In the genomic region with DNA sequence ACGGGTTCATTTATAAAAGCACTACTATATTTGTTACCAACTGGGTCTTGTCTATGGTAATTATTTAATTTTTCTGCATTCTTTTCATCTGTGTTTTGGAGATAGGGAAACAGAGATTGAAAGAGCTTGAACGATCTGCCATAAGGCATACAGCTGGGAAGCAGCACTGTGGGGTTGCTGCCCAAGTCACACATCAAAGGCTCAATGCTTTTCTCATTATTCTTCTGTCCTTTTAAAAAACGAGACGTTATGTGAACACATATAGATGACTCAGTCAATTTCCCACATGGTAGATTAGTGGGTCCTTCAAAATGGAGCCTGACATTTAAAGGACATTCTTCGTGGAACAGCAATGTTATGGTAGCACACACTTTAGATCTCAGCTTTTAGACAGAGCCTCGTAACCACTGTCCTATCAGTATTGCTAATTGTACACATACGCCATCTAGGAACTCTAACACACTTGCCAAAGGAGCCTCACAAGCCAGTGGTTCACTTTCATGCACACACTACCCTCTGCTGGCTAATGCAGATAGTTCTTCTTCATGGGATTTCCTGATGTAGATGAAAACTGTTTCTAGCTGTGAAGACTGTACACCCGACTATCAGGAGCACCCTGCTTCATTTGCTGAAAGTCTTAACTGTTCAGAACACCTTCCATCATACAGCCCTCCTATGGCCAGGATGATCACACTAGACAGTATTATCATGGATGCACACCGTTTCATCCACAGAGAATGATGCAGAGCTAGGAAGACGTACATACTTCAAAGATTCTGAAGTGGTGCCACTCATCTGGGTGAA, we compare ENCODE assay signal across 9 mouse cellular contexts.
DNase-seq lines count a peak whose midpoint lies in the region; ATAC-seq lines count a peak whose summit lies in the region.
"Had no signal": no experiment of that assay in that cellular context is flagged by ENCODE, and none has a peak within 500 bp of the region (broad histone marks: within the 10 kb centered on the region; RNA-seq: fewer than 3 reads in every experiment).

No protein-coding gene starts in this region.

- no peak overlapping the region for H3K27ac ChIP-seq in forebrain, embryonic 11.5 days (ENCODE audit: low read depth, low read length)
- H3K27ac ChIP-seq in forebrain, embryonic 10.5 days = no peak overlapping the region
- 0 out of 2 replicates have a peak overlapping the region, but pooled peaks have one; percentile 23 for H3K27ac ChIP-seq in limb, embryonic 12.5 days
- H3K27ac ChIP-seq: stomach, embryonic 15.5 days had no signal

- H3K4me2 ChIP-seq in forebrain, embryonic 11.5 days (ENCODE audit: low read depth, low read length, severe bottlenecking) = no peak overlapping the region
- no peak overlapping the region for H3K4me2 ChIP-seq in limb, embryonic 12.5 days
- H3K4me2 ChIP-seq: stomach, embryonic 15.5 days had no signal

- H3K36me3 ChIP-seq in forebrain, embryonic 11.5 days (ENCODE audit: control insufficient read depth, insufficient read depth, low read length) = no peaks in the 10 kb centered on the region
- H3K36me3 ChIP-seq in forebrain, embryonic 10.5 days (replicated peaks) = peaks cover 78% of the 10 kb centered on the region
- H3K36me3 ChIP-seq in limb, embryonic 12.5 days = peaks cover 56% of the 10 kb centered on the region

- no peaks in the 10 kb centered on the region for H3K27me3 ChIP-seq in forebrain, embryonic 11.5 days (ENCODE audit: control insufficient read depth, insufficient read depth, low read length)
- H3K27me3 ChIP-seq in forebrain, embryonic 10.5 days (ENCODE audit: poor library complexity, severe bottlenecking) = no peaks in the 10 kb centered on the region
- H3K27me3 ChIP-seq in limb, embryonic 12.5 days = no peaks in the 10 kb centered on the region
- H3K27me3 ChIP-seq: stomach, embryonic 15.5 days had no signal

- no peak for DNase-seq in forebrain, embryonic 11.5 days (ENCODE audit: low spot score)
- DNase-seq in forebrain, embryonic 10.5 days (ENCODE audit: extremely low spot score, low spot score) = no peak
- peak; percentile 8 for DNase-seq in thymus, postnatal 0 days (ENCODE audit: low spot score)
- DNase-seq in thymus, postnatal 4 days = no peak
- DNase-seq in frontal cortex, postnatal 14 days (ENCODE audit: low spot score in 2 of 2) = peak; percentile 9 to 29
- peak; percentile 22 to 55 for DNase-seq in right cerebral cortex, postnatal 36 days (ENCODE audit: low spot score in 2 of 2)
- DNase-seq in urinary bladder, postnatal 14 days (ENCODE audit: low spot score) = no peak

- ATAC-seq in forebrain, embryonic 11.5 days (replicated peaks; ENCODE audit: low FRiP score) = peak; percentile 66
- ATAC-seq in limb, embryonic 12.5 days (ENCODE audit: insufficient number of reproducible peaks, insufficient read depth, low FRiP score, low TSS enrichment, low read depth) = no peak

- H3K4me3 ChIP-seq in forebrain, embryonic 11.5 days (ENCODE audit: low read depth, low read length) = no peak overlapping the region
- H3K4me3 ChIP-seq in forebrain, embryonic 10.5 days = no peak overlapping the region
- no peak overlapping the region for H3K4me3 ChIP-seq in limb, embryonic 12.5 days (replicated peaks)
- H3K4me3 ChIP-seq: stomach, embryonic 15.5 days had no signal

- WGBS in forebrain, embryonic 11.5 days = 80% methylated on average over 10 of the region's 10 CpGs
- 82% methylated on average over 10 of the region's 10 CpGs for WGBS in forebrain, embryonic 10.5 days
- 59% methylated on average over 10 of the region's 10 CpGs for WGBS in limb, embryonic 12.5 days

- no peaks in the 10 kb centered on the region for H3K4me1 ChIP-seq in forebrain, embryonic 11.5 days (replicated peaks; ENCODE audit: control insufficient read depth, insufficient read depth, low read length)
- no peaks in the 10 kb centered on the region for H3K4me1 ChIP-seq in forebrain, embryonic 10.5 days
- H3K4me1 ChIP-seq in limb, embryonic 12.5 days (replicated peaks) = no peaks in the 10 kb centered on the region
- H3K4me1 ChIP-seq: stomach, embryonic 15.5 days had no signal

- H3K9ac ChIP-seq in forebrain, embryonic 11.5 days (ENCODE audit: low read length) = no peak overlapping the region
- no peak overlapping the region for H3K9ac ChIP-seq in limb, embryonic 12.5 days (replicated peaks)
- H3K9ac ChIP-seq: stomach, embryonic 15.5 days had no signal

- no peaks in the 10 kb centered on the region for H3K9me3 ChIP-seq in forebrain, embryonic 11.5 days (ENCODE audit: control insufficient read depth, low read length)
- H3K9me3 ChIP-seq in forebrain, embryonic 10.5 days = no peaks in the 10 kb centered on the region
- H3K9me3 ChIP-seq in limb, embryonic 12.5 days = no peaks in the 10 kb centered on the region
- H3K9me3 ChIP-seq: stomach, embryonic 15.5 days had no signal

Comparison
In these comparisons a context has a peak if more than half of its experiments do, and no peak if none do; other contexts are left out.
1. DNase-seq: peak in thymus, postnatal 0 days (single experiment), frontal cortex, postnatal 14 days (2 of 2) and right cerebral cortex, postnatal 36 days (2 of 2); none in forebrain, embryonic 11.5 days (single experiment), forebrain, embryonic 10.5 days (single experiment), thymus, postnatal 4 days (single experiment) and urinary bladder, postnatal 14 days (single experiment).